Mouse (Mus musculus) stomach, postnatal 0 days (tissue): Measurements from ENCODE around the gene Trp53. TPM values are rescaled to one million over a fixed set of nuclear protein-coding genes. Genes with fewer than 3 reads are reported as not detected.

Experiments used
- ATAC-seq: fragments of 200-750 bp; cut with Nextera tagmentation; 2 replicates; pipeline ENCODE4 v1.8.0; 2017; ENCODE audit not compliant: low FRiP score, low TSS enrichment
- DNase-seq: peaks from one replicate; pipeline ENCODE4 v3.0.0-alpha.2; 2016; ENCODE audit warnings: low spot score
- H3K27ac ChIP-seq: fragments of 300-500 bp; sonication (generic); replicated peaks from 2 replicates; pipeline ENCODE4 v1.5.1; 2014; ENCODE audit warnings: mild to moderate bottlenecking, control low read depth
- H3K27me3 ChIP-seq: fragments of 300-500 bp; sonication (generic); 2 replicates; pipeline ENCODE4 v1.6.1; 2014; ENCODE audit warnings: low read length; ENCODE audit not compliant: control insufficient read depth, insufficient read depth
- H3K36me3 ChIP-seq: fragments of 300-500 bp; sonication (generic); 2 replicates; pipeline ENCODE4 v1.6.1; 2014; ENCODE audit warnings: low read length, mixed read lengths; ENCODE audit not compliant: control insufficient read depth, insufficient read depth
- H3K4me1 ChIP-seq: fragments of 300-500 bp; sonication (generic); replicated peaks from 2 replicates; pipeline ENCODE4 v1.6.1; 2014; ENCODE audit warnings: antibody characterized with exemption; ENCODE audit not compliant: control insufficient read depth, insufficient read depth
- H3K4me2 ChIP-seq: fragments of 300-500 bp; sonication (generic); replicated peaks from 2 replicates; pipeline ENCODE4 v1.6.1; 2014; ENCODE audit warnings: low read depth, mild to moderate bottlenecking, control low read depth, moderate library complexity
- H3K4me3 ChIP-seq: fragments of 300-500 bp; sonication (generic); 2 replicates; pipeline ENCODE4 v1.5.1; 2014; ENCODE audit warnings: low read depth, low read length, control low read depth
- H3K9ac ChIP-seq: fragments of 300-500 bp; sonication (generic); 2 replicates; pipeline ENCODE4 v1.6.1; 2014; ENCODE audit warnings: mild to moderate bottlenecking, low read length, control low read depth, mixed read lengths
- H3K9me3 ChIP-seq: fragments of 300-500 bp; sonication (generic); 2 replicates; pipeline ENCODE4 v1.6.1; 2016; ENCODE audit warnings: low read length; ENCODE audit not compliant: control insufficient read depth
- CTCF ChIP-seq: IDR thresholded peaks from 2 replicates; pipeline ENCODE4 v1.5.1; 2016; ENCODE audit warnings: antibody characterized with exemption, low read depth, mild to moderate bottlenecking, moderate library complexity
- EP300 ChIP-seq: optimal IDR thresholded peaks from 2 replicates; pipeline ENCODE3; 2016; ENCODE audit warnings: antibody characterized with exemption
- WGBS: fragments of 180-500 bp; shearing (Covaris S2); extraction: QIAGEN DNeasy Blood & Tissue Kit; methylation state at CpG from one replicate; pipeline ENCODE4 v1.1.7; 2014; 5-methylcytosine and 5-hydroxymethylcytosine counted together
- polyA plus RNA-seq: library from polyadenylated mRNA; unstranded; fragments of >200 nt; fragmentation: Nextera tagmentation; extraction: Ambion mirVana; gene quantifications from 2 replicates; pipeline ENCODE4 v1.2.1, GENCODE M21; 2015

Trp53 gene
- polyA plus RNA-seq, 1 experiment from 2014 or later = 45.0 TPM

GRCm38 (mm10) chr11:69589207-69589834 lies 9.2 kb downstream of the Trp53 start:
- Histone ChIP-seq H3K4me3 (no peak overlapping the region), H3K9ac (no peak overlapping the region), H3K27me3 (no peaks in the 10 kb centered on the region), H3K9me3 (no peaks in the 10 kb centered on the region), H3K27ac (no peak overlapping the region), H3K4me2 (no peak overlapping the region), H3K4me1 (no peaks in the 10 kb centered on the region), H3K36me3 (peaks cover 21% of the 10 kb centered on the region)
- no peak for DNase-seq
- 87% methylated on average over 22 of the region's 22 CpGs for WGBS
- ATAC-seq = no peak
- no peak for TF ChIP-seq EP300
- TF ChIP-seq CTCF = no peak

DNA sequence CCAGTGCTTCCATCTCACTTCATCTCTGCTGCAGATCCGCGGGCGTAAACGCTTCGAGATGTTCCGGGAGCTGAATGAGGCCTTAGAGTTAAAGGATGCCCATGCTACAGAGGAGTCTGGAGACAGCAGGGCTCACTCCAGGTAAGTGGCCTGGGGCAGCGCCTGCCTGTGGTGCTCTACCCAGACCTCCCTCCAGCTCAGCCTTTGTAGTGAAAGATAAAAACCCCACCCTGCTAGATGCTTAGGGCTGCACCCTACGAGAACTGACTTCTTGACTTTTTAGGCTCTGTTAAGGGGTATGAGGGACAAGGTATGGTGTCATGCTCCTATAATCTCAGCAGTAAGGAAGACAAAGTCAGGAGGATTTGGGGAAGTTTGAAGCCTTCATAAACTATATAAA lies 10.5 kb downstream of the Trp53 start:
- H3K36me3 ChIP-seq = peaks cover 21% of the 10 kb centered on the region
- 93% methylated on average over 8 of the region's 8 CpGs for WGBS

GRCm38 (mm10) chr11:69591424-69591823 lies 11.3 kb downstream of the Trp53 start:
- Histone ChIP-seq H3K27me3 (no peaks in the 10 kb centered on the region), H3K4me3 (no peak overlapping the region), H3K4me1 (no peaks in the 10 kb centered on the region), H3K27ac (no peak overlapping the region), H3K9ac (no peak overlapping the region), H3K9me3 (no peaks in the 10 kb centered on the region), H3K36me3 (peaks cover 21% of the 10 kb centered on the region), H3K4me2 (no peak overlapping the region)
- WGBS = 89% methylated on average over 3 of the region's 3 CpGs
- TF ChIP-seq CTCF (no peak), EP300 (no peak)
- ATAC-seq (no peak), DNase-seq (no peak)

More for the DNA sequence above, 10.5 kb downstream of the Trp53 start:
- ATAC-seq = no peak
- no peaks in the 10 kb centered on the region for H3K4me1 ChIP-seq
- H3K9ac ChIP-seq = no peak overlapping the region
- H3K4me3 ChIP-seq = no peak overlapping the region
- no peak overlapping the region for H3K4me2 ChIP-seq
- DNase-seq = no peak
- TF ChIP-seq EP300 (no peak), CTCF (no peak)
- H3K9me3 ChIP-seq = no peaks in the 10 kb centered on the region
- H3K27me3 ChIP-seq = no peaks in the 10 kb centered on the region
- no peak overlapping the region for H3K27ac ChIP-seq

DNA sequence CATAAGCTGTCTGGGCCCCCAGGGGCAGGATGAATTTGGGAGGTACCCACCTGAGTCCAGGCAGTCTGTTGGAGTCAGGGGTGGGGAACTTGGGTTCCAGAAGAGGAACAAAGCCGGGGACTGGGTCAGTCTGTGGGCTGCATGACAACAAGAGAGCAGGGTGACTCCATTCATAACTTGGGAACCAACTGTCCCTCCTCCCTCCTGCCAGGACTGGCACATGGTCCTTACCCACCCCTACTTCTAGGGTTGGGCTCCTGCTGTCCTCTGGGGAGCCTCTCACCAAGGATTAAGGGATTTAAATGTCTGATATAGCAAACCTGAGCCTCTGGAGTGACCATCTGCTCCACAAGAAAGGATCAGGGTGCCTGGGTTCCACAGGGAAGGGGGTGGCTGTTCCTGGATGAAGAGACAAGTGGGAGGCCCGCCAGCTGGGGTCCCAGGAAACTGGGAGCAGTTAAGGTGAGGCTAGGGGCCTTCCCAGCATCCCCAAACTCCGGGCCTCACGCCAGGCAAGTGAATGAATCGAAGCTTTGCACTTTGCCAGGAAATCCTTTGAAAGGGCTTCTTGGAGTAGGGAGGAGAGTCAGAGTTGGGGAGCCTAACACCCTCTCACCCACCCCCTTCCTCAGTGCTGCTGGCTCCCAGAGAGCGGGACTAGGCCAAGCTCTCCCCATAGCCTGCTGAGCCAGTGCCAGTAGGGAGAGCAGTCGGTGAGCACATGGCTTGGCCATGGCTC lies 11.9 kb downstream of the Trp53 start:
- H3K27me3 ChIP-seq = no peaks in the 10 kb centered on the region
- WGBS = 70% methylated on average over 7 of the region's 7 CpGs
- H3K4me2 ChIP-seq = no peak overlapping the region
- H3K36me3 ChIP-seq = peaks cover 21% of the 10 kb centered on the region
- H3K9me3 ChIP-seq = no peaks in the 10 kb centered on the region
- no peak overlapping the region for H3K9ac ChIP-seq
- ATAC-seq = no peak
- no peak for TF ChIP-seq CTCF
- TF ChIP-seq EP300 = no peak
- H3K4me1 ChIP-seq = no peaks in the 10 kb centered on the region
- DNase-seq = no peak
- H3K27ac ChIP-seq = no peak overlapping the region
- H3K4me3 ChIP-seq = no peak overlapping the region

GRCm38 (mm10) chr11:69592799-69593198 lies 12.6 kb downstream of the Trp53 start:
- WGBS = 80% methylated on average over 4 of the region's 4 CpGs
- no peaks in the 10 kb centered on the region for H3K4me1 ChIP-seq
- ATAC-seq (no peak), DNase-seq (no peak)
- H3K27me3 ChIP-seq = no peaks in the 10 kb centered on the region
- H3K27ac ChIP-seq = no peak overlapping the region
- TF ChIP-seq CTCF = no peak
- TF ChIP-seq EP300 = no peak
- H3K9ac ChIP-seq = no peak overlapping the region
- no peak overlapping the region for H3K4me3 ChIP-seq
- no peak overlapping the region for H3K4me2 ChIP-seq
- peaks cover 16% of the 10 kb centered on the region for H3K36me3 ChIP-seq
- no peaks in the 10 kb centered on the region for H3K9me3 ChIP-seq

DNA sequence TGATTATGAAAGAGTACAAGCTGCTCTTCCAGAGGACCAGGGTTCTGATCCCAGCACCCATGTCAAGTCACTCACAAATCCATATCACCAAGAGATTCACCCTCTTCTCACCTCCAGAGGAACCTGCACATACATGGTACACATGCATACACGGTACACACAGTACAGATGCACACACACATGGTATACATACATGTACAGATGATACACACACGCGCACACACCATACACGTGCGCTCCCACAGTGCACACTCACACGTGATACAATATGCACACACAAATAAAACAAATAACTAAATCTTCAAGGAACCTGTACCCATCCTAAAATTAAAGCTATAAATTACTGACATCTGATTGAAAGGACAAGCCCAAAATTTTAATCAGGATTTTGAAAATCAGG lies 14.7 kb downstream of the Trp53 start:
- no peak overlapping the region for H3K9ac ChIP-seq

More for the DNA sequence above, 14.7 kb downstream of the Trp53 start:
- H3K9me3 ChIP-seq = no peaks in the 10 kb centered on the region
- ATAC-seq (no peak), DNase-seq (no peak)
- no peak overlapping the region for H3K4me3 ChIP-seq
- WGBS = 97% methylated on average over 6 of the region's 6 CpGs
- peaks cover 1% of the 10 kb centered on the region; the same call in 1 of the 2 replicates for H3K36me3 ChIP-seq
- H3K4me1 ChIP-seq = peaks cover 2% of the 10 kb centered on the region; the same call in 1 of the 2 replicates
- TF ChIP-seq CTCF = no peak
- TF ChIP-seq EP300 = no peak
- no peak overlapping the region for H3K27ac ChIP-seq
- no peak overlapping the region for H3K4me2 ChIP-seq
- no peaks in the 10 kb centered on the region for H3K27me3 ChIP-seq
